Mouse (Mus musculus) megakaryocyte, embryonic 14.5 days (primary cell): Measurements from ENCODE around the gene Tet1.

Source experiments
- FLI1 ChIP-seq: IDR thresholded peaks from 2 replicates; pipeline ENCODE4 v1.6.1; 2012; ENCODE audit warnings: low read length, inconsistent platforms, mixed read lengths
- GATA1 ChIP-seq: IDR thresholded peaks from 3 replicates; pipeline ENCODE4 v1.6.1; 2012; ENCODE audit warnings: mixed read lengths, low read length, inconsistent platforms, borderline replicate concordance

GRCm38 (mm10) chr10:62900144-62900543 lies 8.7 kb downstream of the Tet1 start:
- no peak for TF ChIP-seq GATA1
- TF ChIP-seq FLI1: no peak
